ENCODE assay signal across 14 mouse cellular contexts in genomic region chr11:60412921-60413320, GRCm38 (mm10). TPM values are rescaled to one million over a fixed set of nuclear protein-coding genes. Genes with fewer than 3 reads are reported as not detected.
DNase-seq lines count a peak whose midpoint lies in the region; ATAC-seq and TF ChIP-seq lines count a peak whose summit lies in the region.
"Had no signal": no experiment of that assay in that cellular context is flagged by ENCODE, and none has a peak within 500 bp of the region (broad histone marks: within the 10 kb centered on the region; RNA-seq: fewer than 3 reads in every experiment).

No protein-coding gene starts in this region.

- no peak for DNase-seq in CH12.LX (ENCODE audit: extremely low read depth)
- no peak for DNase-seq in ES-E14 (ENCODE audit: low read depth, low spot score)
- no peak for DNase-seq in MEL (ENCODE audit: low read depth, low spot score)
- DNase-seq in thymus, postnatal 25 days: no peak
- no peak for DNase-seq in forebrain, embryonic 11.5 days (ENCODE audit: low spot score)
- DNase-seq in forebrain, embryonic 14.5 days (ENCODE audit: low spot score): no peak
- DNase-seq: cerebellum, adult 11-12 months had no signal

- H3K4me2 ChIP-seq in intestine, postnatal 0 days (replicated peaks; ENCODE audit: low read depth): no peak overlapping the region
- no peak overlapping the region for H3K4me2 ChIP-seq in intestine, embryonic 15.5 days (replicated peaks)
- no peak overlapping the region for H3K4me2 ChIP-seq in CH12.LX (ENCODE audit: insufficient read depth, low read depth, poor library complexity, severe bottlenecking)
- H3K4me2 ChIP-seq in forebrain, embryonic 11.5 days (ENCODE audit: low read depth, low read length, severe bottlenecking): no peak overlapping the region
- no peak overlapping the region for H3K4me2 ChIP-seq in forebrain, embryonic 14.5 days (ENCODE audit: low read length)

- TF ChIP-seq RAD21 in CH12.LX (IDR thresholded peaks at IDR 0.05; ENCODE audit: low read depth, low read length) (no peak), MEL (IDR thresholded peaks at IDR 0.05; ENCODE audit: low read depth, low read length) (no peak)

- 0 out of 2 replicates have a peak overlapping the region, but pooled peaks have one; percentile 41 for H3K27ac ChIP-seq in intestine, postnatal 0 days (ENCODE audit: low read depth, low read length)
- no peak overlapping the region for H3K27ac ChIP-seq in intestine, embryonic 15.5 days
- H3K27ac ChIP-seq in CH12.LX (ENCODE audit: insufficient read depth, low read depth) (no peak overlapping the region), ES-E14 (ENCODE audit: insufficient read depth, low read depth, low read length, poor library complexity, severe bottlenecking) (no peak overlapping the region), MEL (ENCODE audit: control insufficient read depth, low read depth, low read length) (no peak overlapping the region)
- H3K27ac ChIP-seq in forebrain, embryonic 11.5 days (ENCODE audit: low read depth, low read length): no peak overlapping the region
- no peak overlapping the region for H3K27ac ChIP-seq in forebrain, embryonic 14.5 days (ENCODE audit: low read depth, low read length)

- in situ Hi-C loops in CH12.LX (cut with MboI; ENCODE audit: low pct_ligation_motif_present, low pct_unique_long_range_greater_than_20kb, low sequenced_read_pairs): loop anchor here (10.0 to 25.0 kb wide), 2 partner anchors 158 to 326 kb away; no protein-coding TSS in a partner anchor
- in situ Hi-C loops in ES-E14 (cut with MboI; ENCODE audit: low sequenced_read_pairs in 2 of 2, unreplicated experiment in 2 of 2): no loop called here

- H3K9ac ChIP-seq in intestine, postnatal 0 days (ENCODE audit: low read depth, low read length): no peak overlapping the region
- H3K9ac ChIP-seq in intestine, embryonic 15.5 days: no peak overlapping the region
- H3K9ac ChIP-seq in CH12.LX (ENCODE audit: insufficient read depth, low read depth): no peak overlapping the region
- no peak overlapping the region for H3K9ac ChIP-seq in ES-E14 (ENCODE audit: insufficient read depth, low read depth, low read length, poor library complexity, severe bottlenecking)
- H3K9ac ChIP-seq in MEL (ENCODE audit: control insufficient read depth, low read depth, low read length, poor library complexity, severe bottlenecking): no peak overlapping the region
- H3K9ac ChIP-seq in forebrain, embryonic 11.5 days (ENCODE audit: low read length): no peak overlapping the region
- H3K9ac ChIP-seq in forebrain, embryonic 14.5 days (ENCODE audit: low read length): no peak overlapping the region

- H3K27me3 ChIP-seq in intestine, postnatal 0 days (replicated peaks; ENCODE audit: control insufficient read depth, insufficient read depth, low read length): no peaks in the 10 kb centered on the region
- no peaks in the 10 kb centered on the region for H3K27me3 ChIP-seq in intestine, embryonic 15.5 days (replicated peaks)
- H3K27me3 ChIP-seq in CH12.LX (replicated peaks): no peaks in the 10 kb centered on the region
- H3K27me3 ChIP-seq in MEL (ENCODE audit: control insufficient read depth in 1 of 2, insufficient read depth in 2 of 2, low read length in 2 of 2): no peaks in the 10 kb centered on the region
- no peaks in the 10 kb centered on the region for H3K27me3 ChIP-seq in forebrain, embryonic 11.5 days (ENCODE audit: control insufficient read depth, insufficient read depth, low read length)
- no peaks in the 10 kb centered on the region for H3K27me3 ChIP-seq in forebrain, embryonic 14.5 days (replicated peaks; ENCODE audit: control insufficient read depth, insufficient read depth, low read length)
- H3K27me3 ChIP-seq: Patski had no signal

- no peak for ATAC-seq in intestine, postnatal 0 days
- no peak for ATAC-seq in intestine, embryonic 15.5 days
- ATAC-seq in forebrain, embryonic 11.5 days (replicated peaks; ENCODE audit: low FRiP score): no peak
- no peak for ATAC-seq in forebrain, embryonic 14.5 days
- ATAC-seq: activated CD4-positive, CD25-positive, alpha-beta regulatory T cell, adult 4 months; CD4-positive, CD25-positive, alpha-beta regulatory T cell, adult 4 months; Patski had no signal

- dilution Hi-C loops in CH12.LX (cut with MboI; ENCODE audit: extremely low pct_ligation_motif_present, extremely low pct_unique_long_range_greater_than_20kb, low sequenced_read_pairs): no loop called here

- WGBS in intestine, postnatal 0 days: 66% methylated on average over 2 of the region's 2 CpGs
- 78% methylated on average over 2 of the region's 2 CpGs for WGBS in intestine, embryonic 15.5 days
- 85% methylated on average over 2 of the region's 2 CpGs for WGBS in forebrain, embryonic 11.5 days
- 91% methylated on average over 2 of the region's 2 CpGs for WGBS in forebrain, embryonic 14.5 days

- peaks cover 33% of the 10 kb centered on the region for H3K79me2 ChIP-seq in CH12.LX (replicated peaks; ENCODE audit: control insufficient read depth, extremely low read depth, insufficient read depth, poor library complexity, severe bottlenecking)
- H3K79me2 ChIP-seq in MEL (ENCODE audit: control insufficient read depth, insufficient read depth, low read length, poor library complexity): peaks cover 31% of the 10 kb centered on the region

- H3K4me3 ChIP-seq in intestine, postnatal 0 days (ENCODE audit: low read depth, low read length): no peak overlapping the region
- H3K4me3 ChIP-seq in intestine, embryonic 15.5 days (replicated peaks): no peak overlapping the region
- H3K4me3 ChIP-seq in CH12.LX (replicated peaks in 1 of 3; ENCODE audit: low read depth in 2 of 3, low read length in 2 of 3, poor library complexity in 1 of 3): no peak overlapping the region
- H3K4me3 ChIP-seq in ES-E14 (ENCODE audit: insufficient read depth in 1 of 2, low read depth in 1 of 2, low read length in 2 of 2, poor library complexity in 1 of 2, severe bottlenecking in 1 of 2): no peak overlapping the region
- no peak overlapping the region for H3K4me3 ChIP-seq in MEL (ENCODE audit: control insufficient read depth in 1 of 2, insufficient read depth in 1 of 2, low read depth in 2 of 2, low read length in 2 of 2)
- no peak overlapping the region for H3K4me3 ChIP-seq in forebrain, embryonic 11.5 days (ENCODE audit: low read depth, low read length)
- H3K4me3 ChIP-seq in forebrain, embryonic 14.5 days (ENCODE audit: low read depth, low read length): no peak overlapping the region

- no peak for TF ChIP-seq POLR2A in CH12.LX (IDR thresholded peaks at IDR 0.05; ENCODE audit: low read depth, low read length)
- no peak for TF ChIP-seq POLR2A in MEL (IDR thresholded peaks at IDR 0.05; ENCODE audit: control insufficient read depth in 1 of 2, insufficient read depth in 1 of 2, low read depth in 1 of 2, low read length in 2 of 2, poor library complexity in 1 of 2)

- no peak for TF ChIP-seq CTCF in intestine, postnatal 0 days (IDR thresholded peaks at IDR 0.05; ENCODE audit: low read depth)
- TF ChIP-seq CTCF in CH12.LX (conservative IDR thresholded peaks at IDR 0.05 in 1 of 2, IDR thresholded peaks at IDR 0.05 in 1 of 2; ENCODE audit: low read depth in 2 of 2, low read length in 2 of 2) (no peak), MEL (IDR thresholded peaks at IDR 0.05 in 2 of 3, conservative IDR thresholded peaks at IDR 0.05 in 1 of 3; ENCODE audit: control insufficient read depth in 1 of 3, insufficient read depth in 1 of 3, low read depth in 2 of 3, low read length in 3 of 3, poor library complexity in 1 of 3, severe bottlenecking in 1 of 3) (no peak)

- H3K9me3 ChIP-seq in intestine, postnatal 0 days (ENCODE audit: control insufficient read depth): no peaks in the 10 kb centered on the region
- H3K9me3 ChIP-seq in intestine, embryonic 15.5 days: no peaks in the 10 kb centered on the region
- no peaks in the 10 kb centered on the region for H3K9me3 ChIP-seq in CH12.LX (replicated peaks; ENCODE audit: low read length)
- no peaks in the 10 kb centered on the region for H3K9me3 ChIP-seq in ES-E14 (ENCODE audit: control insufficient read depth, insufficient read depth, low read depth, low read length)
- no peaks in the 10 kb centered on the region for H3K9me3 ChIP-seq in MEL (replicated peaks; ENCODE audit: insufficient read depth, low read length)
- no peaks in the 10 kb centered on the region for H3K9me3 ChIP-seq in forebrain, embryonic 11.5 days (ENCODE audit: control insufficient read depth, low read length)
- H3K9me3 ChIP-seq in forebrain, embryonic 14.5 days (replicated peaks; ENCODE audit: control insufficient read depth, low read length): no peaks in the 10 kb centered on the region
- H3K9me3 ChIP-seq: G1E had no signal

- TF ChIP-seq EP300 in CH12.LX (IDR thresholded peaks at IDR 0.05; ENCODE audit: low read length): no peak
- no peak for TF ChIP-seq EP300 in MEL (IDR thresholded peaks at IDR 0.05; ENCODE audit: low read depth in 1 of 2, low read length in 2 of 2)

- peaks cover 13% of the 10 kb centered on the region for H3K36me3 ChIP-seq in intestine, postnatal 0 days (ENCODE audit: control insufficient read depth, insufficient read depth)
- 0 out of 2 replicates have a peak, but pooled peaks cover 2% of the 10 kb centered on the region for H3K36me3 ChIP-seq in intestine, embryonic 15.5 days
- peaks cover 18 to 50% of the 10 kb centered on the region in 2 experiments for H3K36me3 ChIP-seq in CH12.LX (replicated peaks in 1 of 2; ENCODE audit: control insufficient read depth in 1 of 2, insufficient read depth in 1 of 2, low read length in 1 of 2)
- H3K36me3 ChIP-seq in ES-E14 (ENCODE audit: control insufficient read depth, insufficient read depth, low read length, poor library complexity, severe bottlenecking): peaks cover 5% of the 10 kb centered on the region
- peaks cover 1 to 12% of the 10 kb centered on the region in 2 experiments; a peak in 3 of 4 replicates for H3K36me3 ChIP-seq in MEL (ENCODE audit: control insufficient read depth in 1 of 2, insufficient read depth in 2 of 2, low read length in 2 of 2)
- no peaks in the 10 kb centered on the region; the same call in 1 of the 2 replicates for H3K36me3 ChIP-seq in forebrain, embryonic 11.5 days (ENCODE audit: control insufficient read depth, insufficient read depth, low read length)
- peaks cover 15% of the 10 kb centered on the region for H3K36me3 ChIP-seq in forebrain, embryonic 14.5 days (ENCODE audit: control insufficient read depth, insufficient read depth, low read length)

- peaks cover 3% of the 10 kb centered on the region; the same call in 1 of the 2 replicates for H3K4me1 ChIP-seq in intestine, postnatal 0 days (replicated peaks; ENCODE audit: control insufficient read depth, insufficient read depth, low read length)
- H3K4me1 ChIP-seq in intestine, embryonic 15.5 days (replicated peaks): peaks cover 6% of the 10 kb centered on the region; the same call in 1 of the 2 replicates
- H3K4me1 ChIP-seq in CH12.LX (ENCODE audit: control insufficient read depth in 1 of 2, insufficient read depth in 2 of 2): peaks cover 3 to 21% of the 10 kb centered on the region in 2 experiments
- no peaks in the 10 kb centered on the region for H3K4me1 ChIP-seq in ES-E14 (ENCODE audit: control insufficient read depth in 2 of 2, insufficient read depth in 2 of 2, low read length in 2 of 2, poor library complexity in 1 of 2)
- peaks cover 3 to 14% of the 10 kb centered on the region in 2 experiments; a peak in 3 of 4 replicates for H3K4me1 ChIP-seq in MEL (ENCODE audit: control insufficient read depth in 1 of 2, insufficient read depth in 2 of 2, low read length in 2 of 2)
- no peaks in the 10 kb centered on the region for H3K4me1 ChIP-seq in forebrain, embryonic 11.5 days (replicated peaks; ENCODE audit: control insufficient read depth, insufficient read depth, low read length)
- H3K4me1 ChIP-seq in forebrain, embryonic 14.5 days (ENCODE audit: control insufficient read depth, insufficient read depth, low read length): peaks cover 9% of the 10 kb centered on the region

RNA-seq across cellular contexts. Expression of gene Gid4, which starts 4.0 kb away (rescaled TPM):
- 11.3 and 12.2 TPM in 2 replicates for polyA plus RNA-seq in intestine, postnatal 0 days (2015; fragmentation: Nextera tagmentation; extraction: Ambion mirVana)
- polyA plus RNA-seq in intestine, embryonic 15.5 days (2015; fragmentation: Nextera tagmentation; extraction: Ambion mirVana): 24.5 and 24.6 TPM in 2 replicates
- total RNA-seq in CH12.LX (2012; rRNA removed) (18.9 and 23.4 TPM in 2 replicates), CH12.LX (2014; rRNA removed) (17.0 and 17.3 TPM in 2 replicates), ES-E14 (2012; rRNA removed) (19.6 and 19.7 TPM in 2 replicates), MEL (2012; rRNA removed) (25.2 and 28.6 TPM in 2 replicates)
- polyA plus RNA-seq in CH12.LX (2012; ENCODE audit: insufficient read length, low read depth) (14.9 and 17.0 TPM in 2 replicates), MEL (2012; ENCODE audit: insufficient read depth in 1 of 2, insufficient read length in 2 of 2, low read depth in 1 of 2, low replicate concordance in 2 of 2, missing spikeins in 1 of 2) (100 to 1,000 TPM in 1 of 2 experiments, 10 to 100 TPM in 1; 25.3 to 114 TPM)
- polyA plus RNA-seq in forebrain, embryonic 11.5 days (2014; fragmentation: Nextera tagmentation; extraction: Ambion mirVana): 38.1 and 38.5 TPM in 2 replicates
- polyA plus RNA-seq in forebrain, embryonic 14.5 days (2014; fragmentation: Nextera tagmentation; extraction: Ambion mirVana): 16.5 and 23.1 TPM in 2 replicates

RNA-seq across cellular contexts. Expression of gene Atpaf2, which starts 5.3 kb away (rescaled TPM):
- polyA plus RNA-seq in intestine, postnatal 0 days (2015; fragmentation: Nextera tagmentation; extraction: Ambion mirVana): 60.3 and 70.4 TPM in 2 replicates
- polyA plus RNA-seq in intestine, embryonic 15.5 days (2015; fragmentation: Nextera tagmentation; extraction: Ambion mirVana): 57.6 and 62.7 TPM in 2 replicates
- total RNA-seq in CH12.LX (2012; rRNA removed) (47.8 and 62.4 TPM in 2 replicates), CH12.LX (2014; rRNA removed) (72.6 and 79.2 TPM in 2 replicates), ES-E14 (2012; rRNA removed) (32.5 and 34.3 TPM in 2 replicates), MEL (2012; rRNA removed) (82.6 and 84.7 TPM in 2 replicates)
- polyA plus RNA-seq in CH12.LX (2012; ENCODE audit: insufficient read length, low read depth) (56.9 and 78.6 TPM in 2 replicates), MEL (2012; ENCODE audit: insufficient read depth in 1 of 2, insufficient read length in 2 of 2, low read depth in 1 of 2, low replicate concordance in 2 of 2, missing spikeins in 1 of 2) (100 to 1,000 TPM in 1 of 2 experiments, not detected in 1; 102 TPM)
- polyA plus RNA-seq in forebrain, embryonic 11.5 days (2014; fragmentation: Nextera tagmentation; extraction: Ambion mirVana): 40.1 and 51.7 TPM in 2 replicates
- 37.4 and 40.3 TPM in 2 replicates for polyA plus RNA-seq in forebrain, embryonic 14.5 days (2014; fragmentation: Nextera tagmentation; extraction: Ambion mirVana)

RNA-seq across cellular contexts. Expression of gene Drg2, which starts 41.5 kb away (rescaled TPM):
- polyA plus RNA-seq in intestine, postnatal 0 days (2015; fragmentation: Nextera tagmentation; extraction: Ambion mirVana): 40.9 and 41.7 TPM in 2 replicates
- 96.7 and 101 TPM in 2 replicates for polyA plus RNA-seq in intestine, embryonic 15.5 days (2015; fragmentation: Nextera tagmentation; extraction: Ambion mirVana)
- total RNA-seq in CH12.LX (2012; rRNA removed) (135 and 152 TPM in 2 replicates), CH12.LX (2014; rRNA removed) (105 and 115 TPM in 2 replicates), ES-E14 (2012; rRNA removed) (84.4 and 96.7 TPM in 2 replicates), MEL (2012; rRNA removed) (133 and 140 TPM in 2 replicates)
- polyA plus RNA-seq in CH12.LX (2012; ENCODE audit: insufficient read length, low read depth) (151 and 155 TPM in 2 replicates), MEL (2012; ENCODE audit: insufficient read depth in 1 of 2, insufficient read length in 2 of 2, low read depth in 1 of 2, low replicate concordance in 2 of 2, missing spikeins in 1 of 2) (100 to 1,000 TPM; 121 to 214 TPM)
- polyA plus RNA-seq in forebrain, embryonic 11.5 days (2014; fragmentation: Nextera tagmentation; extraction: Ambion mirVana): 121 and 133 TPM in 2 replicates
- polyA plus RNA-seq in forebrain, embryonic 14.5 days (2014; fragmentation: Nextera tagmentation; extraction: Ambion mirVana): 111 and 115 TPM in 2 replicates

RNA-seq across cellular contexts. Expression of gene Myo15, which starts 56.2 kb away (rescaled TPM):
- polyA plus RNA-seq in intestine, postnatal 0 days (2015; fragmentation: Nextera tagmentation; extraction: Ambion mirVana): 0.03 and 0.05 TPM in 2 replicates
- 0.18 and 0.19 TPM in 2 replicates for polyA plus RNA-seq in intestine, embryonic 15.5 days (2015; fragmentation: Nextera tagmentation; extraction: Ambion mirVana)
- total RNA-seq in CH12.LX (2012; rRNA removed) (0.04 and 0.08 TPM in 2 replicates), CH12.LX (2014; rRNA removed) (0.01 TPM in 1 of 2 replicates, not detected in the other), ES-E14 (2012; rRNA removed) (0.31 and 0.42 TPM in 2 replicates), MEL (2012; rRNA removed) (0.03 and 0.04 TPM in 2 replicates)
- polyA plus RNA-seq in CH12.LX (2012; ENCODE audit: insufficient read length, low read depth) (0.10 and 0.13 TPM in 2 replicates), MEL (2012; ENCODE audit: insufficient read depth in 1 of 2, insufficient read length in 2 of 2, low read depth in 1 of 2, low replicate concordance in 2 of 2, missing spikeins in 1 of 2) (under 1 TPM in 1 of 2 experiments, not detected in 1; 0.07 TPM)
- 0.08 and 0.27 TPM in 2 replicates for polyA plus RNA-seq in forebrain, embryonic 11.5 days (2014; fragmentation: Nextera tagmentation; extraction: Ambion mirVana)
- 0.08 and 0.09 TPM in 2 replicates for polyA plus RNA-seq in forebrain, embryonic 14.5 days (2014; fragmentation: Nextera tagmentation; extraction: Ambion mirVana)
- polyA plus RNA-seq: C2C12; CD4-positive, CD25-positive, alpha-beta regulatory T cell, adult 4 months had no signal

RNA-seq across cellular contexts. Expression of gene Drc3, which starts 59.8 kb away (rescaled TPM):
- 1.7 and 1.9 TPM in 2 replicates for polyA plus RNA-seq in intestine, postnatal 0 days (2015; fragmentation: Nextera tagmentation; extraction: Ambion mirVana)
- polyA plus RNA-seq in intestine, embryonic 15.5 days (2015; fragmentation: Nextera tagmentation; extraction: Ambion mirVana): 1.9 and 2.1 TPM in 2 replicates
- total RNA-seq in CH12.LX (2012; rRNA removed) (2.2 and 3.9 TPM in 2 replicates), CH12.LX (2014; rRNA removed) (1.7 and 1.9 TPM in 2 replicates), ES-E14 (2012; rRNA removed) (1.9 and 2.0 TPM in 2 replicates), MEL (2012; rRNA removed) (0.69 and 0.75 TPM in 2 replicates)
- polyA plus RNA-seq in CH12.LX (2012; ENCODE audit: insufficient read length, low read depth) (0.93 and 1.4 TPM in 2 replicates), MEL (2012; ENCODE audit: insufficient read depth in 1 of 2, insufficient read length in 2 of 2, low read depth in 1 of 2, low replicate concordance in 2 of 2, missing spikeins in 1 of 2) (under 1 TPM in 1 of 2 experiments, not detected in 1; 0.91 TPM)
- polyA plus RNA-seq in forebrain, embryonic 11.5 days (2014; fragmentation: Nextera tagmentation; extraction: Ambion mirVana): 1.6 and 2.1 TPM in 2 replicates
- polyA plus RNA-seq in forebrain, embryonic 14.5 days (2014; fragmentation: Nextera tagmentation; extraction: Ambion mirVana): 5.9 and 7.0 TPM in 2 replicates
- polyA plus RNA-seq: C2C12 had no signal
